Mouse (Mus musculus) heart, postnatal 0 days (tissue): ENCODE measurements around the gene Ccdc6. TPM values are rescaled to one million over a fixed set of nuclear protein-coding genes. Genes with fewer than 3 reads are reported as not detected.

Experiments used
- ATAC-seq: fragments of 200-750 bp; cut with Nextera tagmentation; 2 replicates; pipeline ENCODE4 v1.8.0; 2017; ENCODE audit warnings: low read depth, moderate number of reproducible peaks, moderate library complexity; ENCODE audit not compliant: insufficient read depth
- DNase-seq: peaks from one replicate; pipeline ENCODE4 v3.0.0-alpha.2; 2016; ENCODE audit warnings: low spot score
- H3K27ac ChIP-seq: fragments of 300-500 bp; sonication (generic); 2 replicates; pipeline ENCODE4 v1.5.1; 2014; ENCODE audit warnings: low read depth, mild to moderate bottlenecking
- H3K27me3 ChIP-seq: fragments of 300-500 bp; sonication (generic); 2 replicates; pipeline ENCODE4 v1.6.1; 2014; ENCODE audit warnings: low read length, mixed read lengths; ENCODE audit not compliant: control insufficient read depth, insufficient read depth
- H3K36me3 ChIP-seq: fragments of 300-500 bp; sonication (generic); replicated peaks from 2 replicates; pipeline ENCODE4 v1.6.1; 2014; ENCODE audit warnings: low read length, mixed read lengths; ENCODE audit not compliant: control insufficient read depth, insufficient read depth
- H3K4me1 ChIP-seq: fragments of 300-500 bp; sonication (generic); 2 replicates; pipeline ENCODE4 v1.6.1; 2014; ENCODE audit warnings: antibody characterized with exemption; ENCODE audit not compliant: control insufficient read depth, insufficient read depth
- H3K4me2 ChIP-seq: fragments of 300-500 bp; sonication (generic); 2 replicates; pipeline ENCODE4 v1.6.1; 2014; ENCODE audit warnings: low read depth, mild to moderate bottlenecking, low read length, moderate library complexity
- H3K4me3 ChIP-seq: fragments of 300-500 bp; sonication (generic); 2 replicates; pipeline ENCODE4 v1.5.1; 2014; ENCODE audit warnings: low read depth, low read length
- H3K9ac ChIP-seq: fragments of 300-500 bp; sonication (generic); replicated peaks from 2 replicates; pipeline ENCODE4 v1.6.1; 2014; ENCODE audit warnings: low read depth, low read length, mixed read lengths
- H3K9me3 ChIP-seq: fragments of 300-500 bp; sonication (generic); replicated peaks from 2 replicates; pipeline ENCODE4 v1.6.1; 2016; ENCODE audit warnings: low read length; ENCODE audit not compliant: control insufficient read depth
- CTCF ChIP-seq: IDR thresholded peaks from 2 replicates; pipeline ENCODE4 v1.5.1; 2016; ENCODE audit warnings: antibody characterized with exemption, control low read depth, low read depth
- EP300 ChIP-seq: IDR thresholded peaks from 2 replicates; pipeline ENCODE4 v1.6.1; 2016; ENCODE audit warnings: antibody characterized with exemption, low read depth
- WGBS: fragments of 180-500 bp; shearing (Covaris S2); extraction: QIAGEN DNeasy Blood & Tissue Kit; methylation state at CpG from one replicate; pipeline ENCODE4 v1.1.7; 2014; 5-methylcytosine and 5-hydroxymethylcytosine counted together
- polyA plus RNA-seq: library from polyadenylated mRNA; unstranded; fragments of >200 nt; fragmentation: Nextera tagmentation; extraction: Ambion mirVana; gene quantifications from 2 replicates; pipeline ENCODE4 v1.2.1, GENCODE M21; 2015
- total RNA-seq: library from RNA; depleted of rRNA; stranded (reverse); fragments of >200 nt; gene quantifications from 2 replicates; pipeline ENCODE4 v1.2.3, GENCODE M21; 2014; ENCODE audit warnings: low replicate concordance

Gene Ccdc6
- total and polyA plus RNA-seq, 2 experiments from 2014 or later = 7.7 to 10.4 TPM

DNA sequence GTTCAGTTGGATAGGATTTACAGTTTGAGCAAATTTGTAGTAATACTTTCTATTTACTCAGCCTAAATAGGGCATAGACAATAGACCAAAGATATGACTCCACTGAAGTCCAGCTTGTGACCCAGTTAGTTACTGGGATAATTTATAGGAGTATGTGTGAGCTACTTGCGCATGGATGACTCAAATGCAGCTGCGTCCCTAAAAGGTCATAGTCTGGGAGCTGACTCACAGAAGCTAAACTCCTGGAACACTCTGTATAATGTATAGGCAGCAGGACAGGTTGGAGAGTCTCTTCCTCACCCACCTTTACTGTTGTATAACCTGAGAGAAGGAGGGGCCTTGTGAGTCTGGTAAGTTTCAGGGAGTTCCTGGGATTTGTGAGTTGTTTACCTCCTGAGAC, 26.5 kb downstream of the Ccdc6 start:
- no peak for ATAC-seq
- peaks cover 33% of the 10 kb centered on the region for H3K4me1 ChIP-seq

DNA sequence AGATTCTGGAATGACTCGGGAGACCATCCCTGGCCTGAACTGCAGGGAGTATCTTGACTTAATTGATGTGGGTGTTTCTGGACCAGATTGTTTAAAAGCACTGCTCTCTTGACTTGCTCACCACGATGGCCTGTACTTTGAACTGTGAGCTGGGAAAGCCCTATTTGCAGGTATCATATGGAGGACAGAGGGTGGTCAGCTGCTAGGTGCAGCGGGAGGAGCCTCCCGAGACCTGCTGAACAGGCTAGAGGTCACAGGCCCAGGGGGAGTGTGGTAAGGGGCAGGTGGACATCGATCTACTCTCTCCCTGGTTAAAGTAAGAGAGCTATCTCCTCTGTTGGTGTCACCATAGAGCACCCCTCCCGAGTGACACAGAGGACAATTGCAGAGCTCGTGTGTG, 28.6 kb downstream of the Ccdc6 start:
- no peaks in the 10 kb centered on the region for H3K27me3 ChIP-seq
- ATAC-seq (no peak), DNase-seq (no peak)
- no peak overlapping the region for H3K4me3 ChIP-seq
- H3K4me2 ChIP-seq = no peak overlapping the region
- no peak overlapping the region for H3K27ac ChIP-seq
- no peaks in the 10 kb centered on the region for H3K9me3 ChIP-seq
- no peak for TF ChIP-seq EP300
- TF ChIP-seq CTCF = no peak
- H3K4me1 ChIP-seq = peaks cover 19% of the 10 kb centered on the region
- no peaks in the 10 kb centered on the region for H3K36me3 ChIP-seq
- WGBS = 65% methylated on average over 7 of the region's 7 CpGs
- no peak overlapping the region for H3K9ac ChIP-seq

More for the DNA sequence above, 26.5 kb downstream of the Ccdc6 start:
- DNase-seq = no peak
- Histone ChIP-seq H3K4me3 (no peak overlapping the region), H3K4me2 (no peak overlapping the region), H3K27ac (no peak overlapping the region), H3K9me3 (no peaks in the 10 kb centered on the region), H3K9ac (no peak overlapping the region), H3K27me3 (no peaks in the 10 kb centered on the region), H3K36me3 (no peaks in the 10 kb centered on the region)
- WGBS = 93% methylated on average over 2 of the region's 2 CpGs
- TF ChIP-seq CTCF = no peak
- TF ChIP-seq EP300 = no peak

DNA sequence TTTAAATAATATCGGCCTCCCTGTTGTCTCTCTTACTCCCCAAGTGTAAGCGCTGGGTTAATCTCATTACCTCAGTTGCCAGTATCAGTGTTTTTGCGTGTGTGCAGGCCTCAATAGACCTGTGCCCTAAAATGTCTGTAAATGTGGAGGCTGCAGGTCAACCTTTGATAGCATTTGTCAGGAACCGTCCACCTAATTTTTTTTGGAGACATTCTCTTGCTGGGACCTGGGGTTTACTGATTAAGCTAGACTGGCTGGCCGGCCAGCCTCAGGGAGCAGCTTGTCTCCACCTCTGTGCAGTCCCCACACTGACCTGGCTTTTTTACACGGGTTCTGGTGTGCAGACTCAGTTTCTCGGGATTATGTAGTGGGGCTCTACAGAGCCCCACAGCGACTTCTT, 30.4 kb downstream of the Ccdc6 start:
- Histone ChIP-seq H3K27me3 (no peaks in the 10 kb centered on the region), H3K9ac (no peak overlapping the region), H3K4me3 (no peak overlapping the region), H3K4me2 (no peak overlapping the region), H3K4me1 (peaks cover 23% of the 10 kb centered on the region), H3K36me3 (no peaks in the 10 kb centered on the region), H3K9me3 (no peaks in the 10 kb centered on the region), H3K27ac (no peak overlapping the region)
- ATAC-seq = no peak
- WGBS = 48% methylated on average over 8 of the region's 8 CpGs
- no peak for TF ChIP-seq EP300
- no peak for TF ChIP-seq CTCF
- no peak for DNase-seq

DNA sequence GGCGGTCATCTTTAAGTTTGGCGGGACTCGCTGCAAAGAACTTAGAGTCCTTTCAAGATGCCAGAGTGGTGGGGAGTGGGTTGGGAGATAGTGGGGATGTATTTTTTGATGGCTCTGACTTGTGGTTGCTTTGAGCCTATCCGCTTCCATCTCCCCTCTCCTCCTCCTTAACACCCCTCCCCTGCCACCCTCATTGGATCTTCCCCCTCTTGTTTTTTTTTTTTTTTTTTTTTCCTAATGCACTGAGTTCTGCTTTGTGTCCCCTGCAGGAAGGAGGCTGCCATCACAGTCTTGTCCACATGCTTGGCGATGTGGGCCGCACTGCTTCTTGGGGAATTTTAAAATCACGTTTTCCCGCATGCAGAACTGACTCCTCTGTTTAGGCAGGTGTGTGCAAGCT, 31.5 kb downstream of the Ccdc6 start:
- no peak for ATAC-seq
- peaks cover 34% of the 10 kb centered on the region for H3K4me1 ChIP-seq

DNA sequence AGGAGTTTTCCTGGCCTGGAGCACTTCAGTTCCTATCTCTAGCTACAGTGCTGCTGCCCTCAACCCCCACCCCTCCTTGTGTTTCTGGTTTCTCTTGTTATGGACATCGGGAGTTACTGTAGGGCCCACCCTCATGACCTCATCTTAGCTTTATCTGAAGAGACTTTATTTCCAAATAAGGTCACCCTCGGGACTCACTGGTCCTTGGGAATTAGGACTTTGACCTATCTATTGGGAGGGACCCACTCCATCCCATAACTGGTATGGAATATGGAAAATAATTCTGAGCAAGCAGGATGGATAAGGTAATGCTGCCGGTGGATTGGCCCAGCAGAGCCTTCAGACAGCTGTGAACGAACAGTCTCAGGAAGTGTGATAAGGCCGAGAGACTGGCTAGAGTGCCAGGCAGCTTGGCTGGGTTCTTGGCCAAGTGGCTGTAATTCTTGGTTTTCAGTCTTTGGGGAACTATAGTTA, 35.2 kb downstream of the Ccdc6 start:
- TF ChIP-seq EP300 (no peak), CTCF (no peak)
- H3K36me3 ChIP-seq = no peaks in the 10 kb centered on the region
- no peak overlapping the region for H3K4me3 ChIP-seq
- WGBS = 5% methylated on average over 5 of the region's 5 CpGs
- peak overlapping the region; percentile 77 for H3K27ac ChIP-seq
- ATAC-seq = peak; percentile 82
- peak overlapping the region; percentile 20 for H3K4me2 ChIP-seq
- H3K4me1 ChIP-seq = peaks cover 41% of the 10 kb centered on the region
- no peaks in the 10 kb centered on the region for H3K27me3 ChIP-seq
- H3K9me3 ChIP-seq = no peaks in the 10 kb centered on the region
- H3K9ac ChIP-seq = no peak overlapping the region
- DNase-seq = peak; percentile 59

More for the DNA sequence above, 31.5 kb downstream of the Ccdc6 start:
- H3K4me2 ChIP-seq = no peak overlapping the region
- H3K27ac ChIP-seq = no peak overlapping the region
- no peaks in the 10 kb centered on the region for H3K27me3 ChIP-seq
- H3K4me3 ChIP-seq = no peak overlapping the region
- DNase-seq = no peak
- H3K36me3 ChIP-seq = no peaks in the 10 kb centered on the region
- WGBS = 81% methylated on average over 8 of the region's 8 CpGs
- H3K9me3 ChIP-seq = no peaks in the 10 kb centered on the region
- TF ChIP-seq CTCF = no peak
- no peak for TF ChIP-seq EP300
- H3K9ac ChIP-seq = no peak overlapping the region

DNA sequence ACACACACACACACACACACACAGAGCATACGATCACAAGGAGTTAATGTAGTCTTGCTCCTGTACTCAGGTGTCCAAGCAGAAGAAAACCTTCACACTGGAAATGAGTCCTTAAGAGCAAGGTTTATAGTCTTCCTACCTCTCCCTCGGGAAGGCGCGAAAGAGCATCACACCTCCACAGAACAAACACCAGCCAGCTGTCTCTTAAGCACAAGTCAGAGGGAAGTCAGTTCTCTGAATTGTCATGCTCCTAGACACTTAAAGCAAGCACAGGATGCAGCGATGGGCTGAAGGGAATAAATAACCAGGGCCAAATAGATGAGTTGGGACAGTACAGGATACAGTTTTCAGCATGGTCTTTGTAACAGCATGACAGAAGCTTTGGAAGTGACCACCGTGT, 35.8 kb downstream of the Ccdc6 start:
- peak overlapping the region; percentile 77 for H3K27ac ChIP-seq
- H3K4me1 ChIP-seq = peaks cover 37% of the 10 kb centered on the region
- H3K36me3 ChIP-seq = no peaks in the 10 kb centered on the region
- TF ChIP-seq CTCF = no peak
- TF ChIP-seq EP300 = no peak
- no peak overlapping the region for H3K4me3 ChIP-seq
- DNase-seq (no peak), ATAC-seq (no peak)
- H3K4me2 ChIP-seq = no peak overlapping the region; the same call in 1 of the 2 replicates
- H3K27me3 ChIP-seq = no peaks in the 10 kb centered on the region
- 27% methylated on average over 6 of the region's 6 CpGs for WGBS
- no peak overlapping the region for H3K9ac ChIP-seq
- H3K9me3 ChIP-seq = no peaks in the 10 kb centered on the region
